ENCODE assay signal across 8 mouse cellular contexts in genomic region chr3:55787487-55788213, GRCm38 (mm10). TPM values are rescaled to one million over a fixed set of nuclear protein-coding genes. Genes with fewer than 3 reads are reported as not detected.
DNase-seq lines count a peak whose midpoint lies in the region; ATAC-seq lines count a peak whose summit lies in the region.

No protein-coding gene starts in this region.

- no peaks in the 10 kb centered on the region for H3K9me3 ChIP-seq in hindbrain, embryonic 13.5 days
- H3K9me3 ChIP-seq in midbrain, embryonic 15.5 days: no peaks in the 10 kb centered on the region

- peak overlapping the region; percentile 77 for H3K4me2 ChIP-seq in hindbrain, embryonic 13.5 days
- peak overlapping the region; percentile 69 for H3K4me2 ChIP-seq in midbrain, embryonic 15.5 days

- peaks cover 13% of the 10 kb centered on the region; the same call in 1 of the 2 replicates for H3K27me3 ChIP-seq in hindbrain, embryonic 13.5 days
- 0 out of 2 replicates have a peak, but pooled peaks cover 2% of the 10 kb centered on the region for H3K27me3 ChIP-seq in midbrain, embryonic 15.5 days (replicated peaks)

- ATAC-seq in hindbrain, embryonic 13.5 days (ENCODE audit: low FRiP score): peak; percentile 71
- peak; percentile 51 for ATAC-seq in midbrain, embryonic 15.5 days (replicated peaks)

- peak overlapping the region; percentile 99 for H3K27ac ChIP-seq in hindbrain, embryonic 13.5 days
- peak overlapping the region; percentile 95 for H3K27ac ChIP-seq in midbrain, embryonic 15.5 days

- peaks cover 29% of the 10 kb centered on the region for H3K4me1 ChIP-seq in hindbrain, embryonic 13.5 days (replicated peaks)
- peaks cover 24% of the 10 kb centered on the region for H3K4me1 ChIP-seq in midbrain, embryonic 15.5 days

- WGBS in hindbrain, embryonic 13.5 days: 1% methylated on average over 54 of the region's 54 CpGs
- 3% methylated on average over 52 of the region's 54 CpGs for WGBS in midbrain, embryonic 15.5 days

- peak overlapping the region; percentile 51 for H3K4me3 ChIP-seq in hindbrain, embryonic 13.5 days
- peak overlapping the region; percentile 44 for H3K4me3 ChIP-seq in midbrain, embryonic 15.5 days

- H3K9ac ChIP-seq in hindbrain, embryonic 13.5 days: peak overlapping the region; percentile 92
- H3K9ac ChIP-seq in midbrain, embryonic 15.5 days: peak overlapping the region; percentile 67

- no peaks in the 10 kb centered on the region for H3K36me3 ChIP-seq in hindbrain, embryonic 13.5 days
- H3K36me3 ChIP-seq in midbrain, embryonic 15.5 days (replicated peaks): no peaks in the 10 kb centered on the region

- peak; percentile 67 for DNase-seq in adrenal gland, postnatal 10 days
- peak; percentile 70 for DNase-seq in cerebellum, adult 9-11 months
- DNase-seq in gastrocnemius, adult 8-10 months (ENCODE audit: low spot score in 2 of 2): peak; percentile 20 to 29
- DNase-seq in liver (peak; percentile 41), adipocyte (ENCODE audit: low spot score) (no peak)
- DNase-seq in urinary bladder, postnatal 25 days (ENCODE audit: low spot score): peak; percentile 31

RNA-seq across cellular contexts. Expression of gene Mab21l1, which starts 5.3 kb away (rescaled TPM):
- 1 to 10 TPM; 1.4 to 2.9 TPM for total RNA-seq in adrenal gland, postnatal 10 days (2021)
- 1 to 10 TPM; 1.7 to 3.0 (median 2.4) TPM for total RNA-seq in gastrocnemius, adult 8-10 months (2022)
- 167 and 174 TPM in 2 replicates for polyA plus RNA-seq in hindbrain, embryonic 13.5 days (2015; fragmentation: Nextera tagmentation; extraction: Ambion mirVana)
- 159 and 172 TPM in 2 replicates for polyA plus RNA-seq in midbrain, embryonic 15.5 days (2015; fragmentation: Nextera tagmentation; extraction: Ambion mirVana)
